Comparison of ENCODE assay signal across 23 mouse cellular contexts in genomic region chr7:121913944-121914343, GRCm38 (mm10). TPM values are rescaled to one million over a fixed set of nuclear protein-coding genes. Genes with fewer than 3 reads are reported as not detected.
"Had no signal": no experiment of that assay in that cellular context is flagged by ENCODE, and none has a peak within 500 bp of the region (broad histone marks: within the 10 kb centered on the region; RNA-seq: fewer than 3 reads in every experiment).

No protein-coding gene starts in this region.

- H3K27me3 ChIP-seq: kidney, embryonic 15.5 days; lung, embryonic 15.5 days; midbrain, embryonic 13.5 days had no signal

- H3K4me3 ChIP-seq: kidney, embryonic 15.5 days; layer of hippocampus, adult 2 months; lung, embryonic 15.5 days; midbrain, embryonic 10.5 days; midbrain, embryonic 13.5 days; myocyte had no signal

- H3K9me3 ChIP-seq: kidney, embryonic 15.5 days; lung, embryonic 15.5 days; megakaryocyte, embryonic 14.5 days; midbrain, embryonic 10.5 days; midbrain, embryonic 13.5 days had no signal

- H3K27ac ChIP-seq: kidney, embryonic 15.5 days; layer of hippocampus, adult 2 months; liver, embryonic 14.5 days; lung, embryonic 15.5 days; midbrain, embryonic 10.5 days; midbrain, embryonic 13.5 days had no signal

- ATAC-seq: hindbrain, embryonic 16.5 days; liver, postnatal 0 days; midbrain, embryonic 13.5 days; midbrain, embryonic 16.5 days had no signal

- H3K36me3 ChIP-seq: kidney, embryonic 15.5 days; lung, embryonic 15.5 days; midbrain, embryonic 10.5 days; midbrain, embryonic 13.5 days had no signal

- H3K4me2 ChIP-seq: kidney, embryonic 15.5 days; liver, embryonic 11.5 days; lung, embryonic 15.5 days; midbrain, embryonic 13.5 days had no signal

- DNase-seq: kidney, adult 8-10 months; kidney, postnatal 25 days; layer of hippocampus, adult 9-11 months; liver, postnatal 0 days; thymus, postnatal 25 days had no signal

- H3K9ac ChIP-seq: kidney, embryonic 15.5 days; liver, embryonic 14.5 days; liver, postnatal 0 days; lung, embryonic 15.5 days; midbrain, embryonic 13.5 days had no signal

- H3K4me1 ChIP-seq: kidney, embryonic 15.5 days; lung, embryonic 15.5 days; midbrain, embryonic 13.5 days had no signal

RNA-seq across cellular contexts. Expression of gene Scnn1b, which starts 49.1 kb away (rescaled TPM):
- total RNA-seq: layer of hippocampus, adult 2 months; layer of hippocampus, postnatal 25 days; left cerebral cortex, adult 18-20 months; left cerebral cortex, postnatal 25 days; monocyte, adult 5-6 weeks had no signal
- polyA plus RNA-seq: large intestine, adult 2 months; limb, embryonic 11.5 days; midbrain, embryonic 13.5 days; myocyte; spleen, adult 2 months had no signal
